Mouse (Mus musculus) liver, adult 2 months (tissue): ENCODE results near the gene Igf1r. TPM values are rescaled to one million over a fixed set of nuclear protein-coding genes. Genes with fewer than 3 reads are reported as not detected.
A peak's percentile ranks its signal among the peaks of the same experiment; 100 is the strongest.

Experiments
- DNase-seq: peaks from one replicate; pipeline ENCODE4 v3.0.0-alpha.2; 2011; ENCODE audit warnings: low read depth, low spot score; ENCODE audit errors: extremely low read depth
- H3K27ac ChIP-seq: fragments of 200-500 bp; replicated peaks from 2 replicates; pipeline ENCODE4 v1.5.1; 2012; ENCODE audit warnings: low read depth, mild to moderate bottlenecking, control low read depth, inconsistent platforms, low read length; ENCODE audit not compliant: insufficient read depth
- H3K27me3 ChIP-seq: fragments of 200-500 bp; 2 replicates; pipeline ENCODE4 v1.6.1; 2012; ENCODE audit warnings: mild to moderate bottlenecking, moderate library complexity, low read length, inconsistent platforms; ENCODE audit not compliant: control insufficient read depth, insufficient read depth
- H3K36me3 ChIP-seq: fragments of 200-500 bp; 2 replicates; pipeline ENCODE4 v1.6.1; 2012; ENCODE audit warnings: low read length, inconsistent platforms; ENCODE audit not compliant: control insufficient read depth, insufficient read depth
- H3K4me1 ChIP-seq: fragments of 200-500 bp; 2 replicates; pipeline ENCODE4 v1.6.1; 2011; ENCODE audit warnings: low read length; ENCODE audit not compliant: control insufficient read depth, insufficient read depth
- H3K4me3 ChIP-seq: fragments of 200-500 bp; 2 replicates; pipeline ENCODE4 v1.5.1; 2011; ENCODE audit warnings: low read depth, mild to moderate bottlenecking, control low read depth, low read length, moderate library complexity; ENCODE audit not compliant: insufficient read depth
- H3K79me2 ChIP-seq: fragments of 200-500 bp; 2 replicates; pipeline ENCODE4 v1.6.1; 2012; ENCODE audit warnings: inconsistent platforms, mild to moderate bottlenecking, low read length, moderate library complexity; ENCODE audit not compliant: control insufficient read depth, insufficient read depth
- H3K9ac ChIP-seq: fragments of 200-500 bp; 2 replicates; pipeline ENCODE4 v1.6.1; 2012; ENCODE audit warnings: low read depth, mild to moderate bottlenecking, control low read depth, inconsistent platforms, low read length
- CTCF ChIP-seq: fragments of 200-500 bp; IDR thresholded peaks from 2 replicates; pipeline ENCODE4 v1.5.1; 2011; ENCODE audit warnings: low read depth, low read length, control low read depth
- POLR2A ChIP-seq: fragments of 200-500 bp; IDR thresholded peaks from 2 replicates; pipeline ENCODE4 v1.6.1; 2011; ENCODE audit warnings: low read length, control low read depth; ENCODE audit not compliant: insufficient read depth; ENCODE audit errors: extremely low read depth
- WGBS: fragments of 180-500 bp; shearing (Covaris S2); methylation state at CpG from one replicate; pipeline ENCODE4 v1.1.7; 2018; 5-methylcytosine and 5-hydroxymethylcytosine counted together
- polyA plus RNA-seq: library from polyadenylated mRNA; depleted of rRNA; stranded (reverse); fragments of >200 nt; gene quantifications from 2 replicates; pipeline ENCODE4 v1.2.3, GENCODE M21; 2012
- total RNA-seq: library from RNA; depleted of rRNA; stranded (reverse); fragments of >200 nt; gene quantifications from 2 replicates; pipeline ENCODE4 v1.2.3, GENCODE M21; 2014

The Igf1r gene
- total and polyA plus RNA-seq, 2 experiments, result 0.50 to 1.2 TPM

DNA sequence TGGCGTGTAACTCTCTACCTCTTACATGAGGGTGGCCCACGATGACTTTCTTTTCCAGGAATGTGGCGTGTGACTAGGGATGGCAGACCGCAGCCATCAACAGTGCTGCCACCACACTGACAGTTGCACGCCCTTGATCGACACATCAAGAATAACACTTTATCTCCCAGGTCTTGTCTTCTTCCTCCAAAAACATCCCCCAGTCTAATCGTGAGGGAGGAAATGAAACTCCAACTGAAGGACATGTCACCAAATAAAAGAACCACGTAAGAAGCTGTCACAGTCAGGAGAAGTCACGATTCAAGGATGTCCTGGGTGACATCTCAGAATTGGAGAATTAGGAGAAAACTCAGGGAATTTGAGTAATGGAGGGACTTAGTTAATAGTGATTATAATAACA, 8.8 kb upstream of the Igf1r start:
- 69% methylated on average over 9 of the region's 9 CpGs for WGBS
- TF ChIP-seq POLR2A, result no peak
- no peak for TF ChIP-seq CTCF
- Histone ChIP-seq H3K36me3 (no peaks in the 10 kb centered on the region), H3K9ac (no peak overlapping the region), H3K27ac (no peak overlapping the region), H3K79me2 (no peaks in the 10 kb centered on the region), H3K4me3 (no peak overlapping the region), H3K27me3 (no peaks in the 10 kb centered on the region), H3K4me1 (no peaks in the 10 kb centered on the region)
- no peak for DNase-seq

DNA sequence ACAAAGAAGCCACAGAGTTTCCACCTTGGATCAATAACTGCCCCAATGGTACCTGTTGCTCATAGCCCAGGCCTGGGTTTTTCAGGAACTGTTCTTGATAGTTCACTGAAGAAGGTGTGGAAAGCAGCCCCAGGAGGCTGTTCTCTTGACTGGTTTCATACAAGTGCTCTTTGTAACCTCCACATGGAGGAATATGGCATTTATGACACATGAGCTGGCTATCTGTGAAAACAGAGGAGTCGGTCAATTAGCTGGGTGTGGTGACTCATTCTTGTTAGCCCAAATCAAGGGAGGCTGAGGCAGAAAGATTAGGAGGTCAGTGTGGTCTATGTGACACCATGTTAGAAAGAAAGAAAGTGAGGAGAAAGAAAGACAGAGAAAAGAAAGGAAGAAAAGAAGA, 5.7 kb upstream of the Igf1r start:
- no peak for DNase-seq
- Histone ChIP-seq H3K79me2 (no peaks in the 10 kb centered on the region), H3K4me3 (no peak overlapping the region), H3K27me3 (peaks cover 4% of the 10 kb centered on the region), H3K27ac (no peak overlapping the region), H3K9ac (no peak overlapping the region), H3K36me3 (no peaks in the 10 kb centered on the region), H3K4me1 (0 out of 2 replicates have a peak, but pooled peaks cover 1% of the 10 kb centered on the region)
- 84% methylated on average over 1 of the region's 1 CpGs for WGBS
- TF ChIP-seq POLR2A (no peak), CTCF (no peak)

DNA sequence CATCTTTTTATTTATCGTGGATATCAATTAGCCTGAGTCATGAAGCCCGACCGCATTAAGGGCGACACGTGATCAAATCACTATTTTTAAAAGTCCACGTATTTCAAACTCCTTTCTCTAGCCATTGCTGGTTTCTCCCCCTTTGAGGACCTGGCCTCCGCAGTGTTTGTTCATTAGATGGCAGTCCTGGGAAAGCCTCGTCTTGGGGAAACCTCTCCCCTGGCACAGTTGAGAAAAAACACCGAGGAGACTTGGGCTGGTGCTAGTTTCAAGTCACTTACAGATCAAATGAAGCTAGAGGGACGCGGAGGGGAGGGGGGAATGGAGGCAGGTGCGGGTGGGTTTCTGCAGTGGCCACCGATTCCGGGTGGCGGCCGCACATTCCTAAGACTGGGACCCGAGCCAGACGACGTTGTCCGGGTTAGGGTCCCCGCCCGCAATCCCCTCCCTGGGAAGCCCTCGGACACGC, 2.2 kb upstream of the Igf1r start:
- DNase-seq, result no peak

DNA sequence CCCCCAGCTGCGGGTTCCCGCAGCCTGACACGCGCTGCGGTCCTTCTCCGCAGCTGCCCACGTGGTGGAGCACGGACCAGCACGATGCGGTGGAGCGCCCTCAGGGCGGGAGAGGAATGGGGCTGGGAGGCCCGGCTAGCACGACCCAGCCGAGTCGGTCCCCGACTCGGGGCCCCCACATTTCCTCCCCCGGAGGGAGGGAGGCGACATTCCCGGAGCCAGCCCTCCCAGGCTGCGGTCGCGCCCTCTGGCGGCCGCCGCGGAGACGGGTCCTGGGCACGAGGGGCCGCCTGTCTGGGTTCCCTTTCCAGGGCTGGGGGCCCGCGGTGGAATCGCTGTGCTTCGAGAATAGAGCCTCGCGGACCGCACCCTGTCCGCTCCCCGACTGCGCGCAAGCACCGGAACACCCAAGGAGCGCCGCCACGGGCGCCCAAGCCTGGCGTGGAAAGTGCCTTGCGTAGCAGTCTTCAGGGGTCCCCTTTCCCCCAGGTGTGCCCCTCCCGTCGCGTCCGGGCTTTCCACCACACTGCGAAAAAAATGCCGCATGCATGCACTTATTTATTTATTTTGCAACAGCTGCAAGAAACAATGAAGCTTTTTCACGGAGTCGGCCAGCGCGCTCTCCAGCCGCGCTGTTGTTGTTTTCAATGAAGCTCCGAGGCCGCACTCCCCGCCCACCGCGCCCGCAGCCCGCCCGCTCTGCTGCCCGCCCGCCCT, 1.7 kb upstream of the Igf1r start:
- peak overlapping the region; percentile 98 for H3K4me3 ChIP-seq
- H3K27ac ChIP-seq, result no peak overlapping the region
- peaks cover 1% of the 10 kb centered on the region; the same call in 1 of the 2 replicates for H3K4me1 ChIP-seq
- no peaks in the 10 kb centered on the region for H3K79me2 ChIP-seq
- H3K27me3 ChIP-seq, result peaks cover 18% of the 10 kb centered on the region
- H3K36me3 ChIP-seq, result no peaks in the 10 kb centered on the region
- peak; percentile 67 for TF ChIP-seq CTCF
- no peak for TF ChIP-seq POLR2A
- 1% methylated on average over 70 of the region's 71 CpGs for WGBS
- DNase-seq, result peak; percentile 9
- H3K9ac ChIP-seq, result peak overlapping the region; percentile 60

More for the DNA sequence above, 2.2 kb upstream of the Igf1r start:
- no peaks in the 10 kb centered on the region for H3K36me3 ChIP-seq
- peak overlapping the region; percentile 98; the same call in 1 of the 2 replicates for H3K4me3 ChIP-seq
- TF ChIP-seq POLR2A, result no peak
- no peak for TF ChIP-seq CTCF
- H3K4me1 ChIP-seq, result peaks cover 1% of the 10 kb centered on the region; the same call in 1 of the 2 replicates
- H3K27me3 ChIP-seq, result peaks cover 18% of the 10 kb centered on the region
- peak overlapping the region; percentile 1; the same call in 1 of the 2 replicates for H3K9ac ChIP-seq
- no peaks in the 10 kb centered on the region for H3K79me2 ChIP-seq
- H3K27ac ChIP-seq, result no peak overlapping the region
- WGBS, result 2% methylated on average over 24 of the region's 24 CpGs

- TF ChIP-seq POLR2A (no peak), CTCF (no peak)
- Histone ChIP-seq H3K27me3 (peaks cover 18% of the 10 kb centered on the region), H3K27ac (peak overlapping the region; percentile 67), H3K36me3 (no peaks in the 10 kb centered on the region), H3K4me3 (peak overlapping the region; percentile 98), H3K79me2 (no peaks in the 10 kb centered on the region), H3K4me1 (peaks cover 1% of the 10 kb centered on the region; the same call in 1 of the 2 replicates), H3K9ac (peak overlapping the region; percentile 90)
- DNase-seq, result peak; percentile 7
- WGBS, result under 1% methylated on average over 50 of the region's 73 CpGs
Measured at GRCm38 (mm10) chr7:67951532-67952035, 1.0 kb upstream of the Igf1r start.
